Mouse (Mus musculus) MEL (cell line): Measurements from ENCODE around the gene Ttc9. TPM values are rescaled to one million over a fixed set of nuclear protein-coding genes. Genes with fewer than 3 reads are reported as not detected.

Source experiments
- DNase-seq: peaks from one replicate; pipeline ENCODE4 v3.0.0; 2011; ENCODE audit warnings: low read depth, low spot score
- H3K27ac ChIP-seq: 2 replicates; pipeline ENCODE4 v1.5.1; 2012; ENCODE audit warnings: low read depth, mild to moderate bottlenecking, control low read depth, low read length, moderate library complexity; ENCODE audit not compliant: control insufficient read depth
- H3K27me3 ChIP-seq, 2 experiments: fragments of 150-350 bp in 1 of 2; sonication (generic) in 1 of 2; 2 replicates each; pipeline ENCODE4 v1.6.1; 2012; ENCODE audit warnings: low read length in 2 of 2, mild to moderate bottlenecking in 2 of 2, improper control_type of control experiment in 1 of 2, moderate library complexity in 1 of 2; ENCODE audit not compliant: insufficient read depth in 2 of 2, control insufficient read depth in 1 of 2
- H3K36me3 ChIP-seq, 2 experiments: 2 replicates each; pipeline ENCODE4 v1.6.1; 2012 to 2014; ENCODE audit warnings: low read length in 2 of 2, improper control_type of control experiment in 1 of 2, inconsistent platforms in 1 of 2, mild to moderate bottlenecking in 1 of 2; ENCODE audit not compliant: insufficient read depth in 2 of 2, control insufficient read depth in 1 of 2
- H3K4me1 ChIP-seq, 2 experiments: fragments of 150-350 bp in 1 of 2; sonication (generic) in 1 of 2; 2 replicates each; pipeline ENCODE4 v1.6.1; 2012; ENCODE audit warnings: low read length in 2 of 2, improper control_type of control experiment in 1 of 2, mild to moderate bottlenecking in 1 of 2; ENCODE audit not compliant: insufficient read depth in 2 of 2, control insufficient read depth in 1 of 2
- H3K4me3 ChIP-seq, 2 experiments: fragments of 150-350 bp in 1 of 2; sonication (generic) in 1 of 2; 2 replicates each; pipeline ENCODE4 v1.5.1; 2012; ENCODE audit warnings: low read depth in 2 of 2, low read length in 2 of 2, mild to moderate bottlenecking in 2 of 2, moderate library complexity in 2 of 2, control low read depth in 1 of 2, improper control_type of control experiment in 1 of 2; ENCODE audit not compliant: control insufficient read depth in 1 of 2, insufficient read depth in 1 of 2
- H3K79me2 ChIP-seq: 2 replicates; pipeline ENCODE4 v1.6.1; 2012; ENCODE audit warnings: mild to moderate bottlenecking, low read length, moderate library complexity; ENCODE audit not compliant: control insufficient read depth, poor library complexity, insufficient read depth
- H3K9ac ChIP-seq: 2 replicates; pipeline ENCODE4 v1.6.1; 2012; ENCODE audit warnings: low read depth, mild to moderate bottlenecking, control low read depth, low read length, moderate library complexity; ENCODE audit not compliant: control insufficient read depth, poor library complexity, severe bottlenecking
- H3K9me3 ChIP-seq: fragments of 150-350 bp; sonication (generic); replicated peaks from 2 replicates; pipeline ENCODE4 v1.6.1; 2012; ENCODE audit warnings: mild to moderate bottlenecking, low read length, improper control_type of control experiment, moderate library complexity; ENCODE audit not compliant: insufficient read depth
- BHLHE40 ChIP-seq: IDR thresholded peaks from 2 replicates; pipeline ENCODE4 v1.6.1; 2012; ENCODE audit warnings: low read depth, mild to moderate bottlenecking, inconsistent platforms, low read length, improper control_type of control experiment, borderline replicate concordance
- CHD1 ChIP-seq: IDR thresholded peaks from 2 replicates; pipeline ENCODE4 v1.6.1; 2012; ENCODE audit warnings: low read depth, mild to moderate bottlenecking, inconsistent platforms, low read length, improper control_type of control experiment
- CHD2 ChIP-seq: IDR thresholded peaks from 2 replicates; pipeline ENCODE4 v1.6.1; 2011; ENCODE audit warnings: low read length, improper control_type of control experiment
- CTCF ChIP-seq, 3 experiments: IDR thresholded peaks in 2 of 3; conservative IDR thresholded peaks in 1 of 3; 2 replicates each; pipeline ENCODE4 v1.5.1; 2011 to 2012; ENCODE audit warnings: low read length in 3 of 3, low read depth in 2 of 3, mild to moderate bottlenecking in 2 of 3, improper control_type of control experiment in 1 of 3, inconsistent platforms in 1 of 3, mixed read lengths in 1 of 3, moderate library complexity in 1 of 3; ENCODE audit not compliant: control insufficient read depth in 1 of 3, insufficient read depth in 1 of 3, poor library complexity in 1 of 3, severe bottlenecking in 1 of 3
- E2F4 ChIP-seq: IDR thresholded peaks from 2 replicates; pipeline ENCODE4 v1.6.1; 2011; ENCODE audit warnings: low read depth, low read length, improper control_type of control experiment, borderline replicate concordance
- EP300 ChIP-seq, 2 experiments: IDR thresholded peaks; 2 replicates each; pipeline ENCODE4 v1.6.1; 2011; ENCODE audit warnings: improper control_type of control experiment in 2 of 2, low read length in 2 of 2, low read depth in 1 of 2, mild to moderate bottlenecking in 1 of 2
- ETS1 ChIP-seq: IDR thresholded peaks from 2 replicates; pipeline ENCODE4 v1.6.1; 2012; ENCODE audit warnings: low read depth, mild to moderate bottlenecking, inconsistent platforms, low read length, improper control_type of control experiment, moderate library complexity
- GABPA ChIP-seq: IDR thresholded peaks from 2 replicates; pipeline ENCODE4 v1.6.1; 2012; ENCODE audit warnings: low read depth, mild to moderate bottlenecking, inconsistent platforms, low read length, improper control_type of control experiment, moderate library complexity
- JUND ChIP-seq: IDR thresholded peaks from 2 replicates; pipeline ENCODE4 v1.6.1; 2011; ENCODE audit warnings: low read depth, mild to moderate bottlenecking, improper control_type of control experiment, low read length
- MAFK ChIP-seq: IDR thresholded peaks from 2 replicates; pipeline ENCODE4 v1.6.1; 2011; ENCODE audit warnings: low read depth, mild to moderate bottlenecking, low read length, improper control_type of control experiment, borderline replicate concordance
- MAX ChIP-seq: IDR thresholded peaks from 2 replicates; pipeline ENCODE4 v1.6.1; 2011; ENCODE audit warnings: low read length, improper control_type of control experiment
- MAZ ChIP-seq: IDR thresholded peaks from 2 replicates; pipeline ENCODE4 v1.6.1; 2012; ENCODE audit warnings: low read depth, mild to moderate bottlenecking, inconsistent platforms, low read length, improper control_type of control experiment
- MXI1 ChIP-seq: IDR thresholded peaks from 2 replicates; pipeline ENCODE4 v1.6.1; 2011; ENCODE audit warnings: mild to moderate bottlenecking, low read depth, low read length, improper control_type of control experiment
- MYB ChIP-seq: IDR thresholded peaks from 2 replicates; pipeline ENCODE4 v1.6.1; 2011; ENCODE audit warnings: mild to moderate bottlenecking, low read depth, low read length, improper control_type of control experiment
- MYC ChIP-seq: IDR thresholded peaks from 2 replicates; pipeline ENCODE4 v1.6.1; 2011; ENCODE audit warnings: low read depth, mild to moderate bottlenecking, low read length, improper control_type of control experiment, moderate library complexity
- NELFE ChIP-seq: IDR thresholded peaks from 2 replicates; pipeline ENCODE4 v1.6.1; 2011; ENCODE audit warnings: low read depth, low read length, improper control_type of control experiment
- POLR2AphosphoS2 ChIP-seq: IDR thresholded peaks from 2 replicates; pipeline ENCODE4 v1.6.1; 2011; ENCODE audit warnings: low read length, improper control_type of control experiment
- POLR2AphosphoS5 ChIP-seq: IDR thresholded peaks from 2 replicates; pipeline ENCODE4 v1.6.1; 2012; ENCODE audit warnings: low read depth, borderline replicate concordance, mild to moderate bottlenecking, inconsistent platforms, low read length, moderate library complexity, mixed read lengths
- RCOR1 ChIP-seq: IDR thresholded peaks from 2 replicates; pipeline ENCODE4 v1.6.1; 2012; ENCODE audit warnings: low read depth, mild to moderate bottlenecking, inconsistent platforms, low read length, improper control_type of control experiment
- TAL1 ChIP-seq: IDR thresholded peaks from 2 replicates; pipeline ENCODE4 v1.6.1; 2012; ENCODE audit warnings: mild to moderate bottlenecking, inconsistent platforms, low read length, moderate library complexity, mixed read lengths
- TBP ChIP-seq: IDR thresholded peaks from 2 replicates; pipeline ENCODE4 v1.8.0; 2011; ENCODE audit warnings: low read depth, low read length, improper control_type of control experiment
- TCF12 ChIP-seq: IDR thresholded peaks from 2 replicates; pipeline ENCODE4 v1.6.1; 2014; ENCODE audit warnings: low read depth, mild to moderate bottlenecking, inconsistent platforms, low read length, improper control_type of control experiment, moderate library complexity
- UBTF ChIP-seq: IDR thresholded peaks from 2 replicates; pipeline ENCODE4 v1.6.1; 2012; ENCODE audit warnings: low read depth, mild to moderate bottlenecking, inconsistent platforms, low read length, improper control_type of control experiment, moderate library complexity, borderline replicate concordance; ENCODE audit not compliant: insufficient read depth
- USF1 ChIP-seq: IDR thresholded peaks from 2 replicates; pipeline ENCODE4 v1.6.1; 2014; ENCODE audit warnings: low read depth, mild to moderate bottlenecking, inconsistent platforms, low read length, improper control_type of control experiment, moderate library complexity
- ZC3H11A ChIP-seq: IDR thresholded peaks from 2 replicates; pipeline ENCODE4 v1.6.1; 2012; ENCODE audit warnings: low read depth, mild to moderate bottlenecking, inconsistent platforms, low read length, improper control_type of control experiment
- ZNF384 ChIP-seq: IDR thresholded peaks from 2 replicates; pipeline ENCODE4 v1.6.1; 2012; ENCODE audit warnings: low read depth, mild to moderate bottlenecking, inconsistent platforms, low read length, improper control_type of control experiment
- polyA plus RNA-seq, 2 experiments: library from polyadenylated mRNA; stranded (reverse) in 1 of 2; unstranded in 1 of 2; fragments of >175 nt in 1 of 2; fragments of >200 nt in 1 of 2; gene quantifications; 2 replicates each; pipeline versions ENCODE4 v1.2.1 to v1.2.4; 2012; ENCODE audit warnings: low replicate concordance in 2 of 2, low read depth in 1 of 2; ENCODE audit not compliant: insufficient read length in 2 of 2, insufficient read depth in 1 of 2, missing spikeins in 1 of 2
- total RNA-seq: library from RNA; depleted of rRNA; stranded (reverse); fragments of 300-350 nt; gene quantifications from 2 replicates; pipeline ENCODE4 v1.2.3, GENCODE M21; 2012

The Ttc9 gene
- total and polyA plus RNA-seq, 3 experiments = not detected

- Histone ChIP-seq H3K4me3 (no peak overlapping the region), H3K27me3 (peaks cover 2 to 7% of the 10 kb centered on the region in 2 experiments; a peak in 2 of 4 replicates), H3K9me3 (no peaks in the 10 kb centered on the region), H3K4me1 (no peaks in the 10 kb centered on the region), H3K27ac (no peak overlapping the region), H3K9ac (no peak overlapping the region), H3K36me3 (no peaks in the 10 kb centered on the region), H3K79me2 (no peaks in the 10 kb centered on the region)
- TF ChIP-seq ETS1 (no peak), BHLHE40 (no peak), MAX (no peak), TBP (no peak), POLR2AphosphoS2 (no peak), TAL1 (no peak), GABPA (no peak), EP300 (IDR thresholded peaks at IDR 0.05; ENCODE audit: low read depth in 1 of 2, low read length in 2 of 2) (no peak), ZC3H11A (no peak), CTCF (IDR thresholded peaks at IDR 0.05 in 2 of 3, conservative IDR thresholded peaks at IDR 0.05 in 1 of 3; ENCODE audit: control insufficient read depth in 1 of 3, insufficient read depth in 1 of 3, low read depth in 2 of 3, low read length in 3 of 3, poor library complexity in 1 of 3, severe bottlenecking in 1 of 3) (no peak), E2F4 (no peak), UBTF (no peak), JUND (no peak), MAFK (no peak)
- DNase-seq = no peak
Observed at GRCm38 (mm10) chr12:81646811-81647210, 15.8 kb downstream of the Ttc9 start.

- H3K4me1 ChIP-seq = no peaks in the 10 kb centered on the region
- TF ChIP-seq MAZ (no peak), ZC3H11A (no peak), UBTF (no peak), TCF12 (no peak), CHD1 (no peak), CHD2 (no peak), NELFE (no peak), MYB (no peak), USF1 (no peak), MAFK (no peak), TAL1 (no peak), JUND (no peak), RCOR1 (no peak), ZNF384 (no peak), POLR2AphosphoS5 (no peak), MYC (no peak), EP300 (IDR thresholded peaks at IDR 0.05; ENCODE audit: low read depth in 1 of 2, low read length in 2 of 2) (no peak), MXI1 (no peak), ETS1 (no peak), TBP (no peak)
- TF ChIP-seq, all 39 proteins: peak for 0
- H3K27ac ChIP-seq = no peak overlapping the region
- no peak overlapping the region for H3K9ac ChIP-seq
- H3K27me3 ChIP-seq = peaks cover 0 to 3% of the 10 kb centered on the region in 2 experiments; a peak in 3 of 4 replicates
- H3K36me3 ChIP-seq = no peaks in the 10 kb centered on the region
- no peak for DNase-seq
- H3K9me3 ChIP-seq = no peaks in the 10 kb centered on the region
- H3K79me2 ChIP-seq = no peaks in the 10 kb centered on the region
- H3K4me3 ChIP-seq = no peak overlapping the region
Observed at GRCm38 (mm10) chr12:81653344-81653743, 22.3 kb downstream of the Ttc9 start.
